Mouse (Mus musculus): ENCODE results near the gene Nol12.

Nol12 gene

DNA sequence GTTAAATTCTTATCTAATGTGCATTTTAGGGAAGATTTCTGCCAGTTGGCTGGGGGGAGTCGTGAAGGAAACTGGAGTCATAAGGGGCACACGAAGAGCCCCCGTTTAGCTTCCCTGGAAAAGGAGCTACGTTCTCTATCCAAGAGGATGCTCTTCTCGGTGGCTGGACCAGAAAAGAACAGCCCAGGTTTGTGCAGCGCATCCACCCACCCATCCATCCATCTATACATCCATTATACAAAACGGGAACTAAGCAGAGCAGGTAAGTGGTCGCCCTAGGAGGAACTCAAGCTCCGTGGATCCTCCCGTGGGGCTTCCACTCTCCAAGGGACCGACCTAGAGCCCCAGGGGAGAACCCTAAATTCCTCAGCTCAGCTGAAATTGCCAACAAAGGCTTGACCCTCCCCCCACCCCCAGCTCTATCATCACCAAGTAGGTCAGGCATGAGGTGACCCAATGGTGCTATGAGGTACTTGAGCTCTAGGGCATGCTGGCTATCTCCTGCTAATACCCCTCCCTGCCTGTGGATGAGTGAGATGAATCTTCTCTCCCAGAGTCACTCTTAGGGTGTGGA is 13.5 kb downstream of the Nol12 start:
- DNase-seq (ENCODE audit: low read depth, low spot score), result no peak

DNA sequence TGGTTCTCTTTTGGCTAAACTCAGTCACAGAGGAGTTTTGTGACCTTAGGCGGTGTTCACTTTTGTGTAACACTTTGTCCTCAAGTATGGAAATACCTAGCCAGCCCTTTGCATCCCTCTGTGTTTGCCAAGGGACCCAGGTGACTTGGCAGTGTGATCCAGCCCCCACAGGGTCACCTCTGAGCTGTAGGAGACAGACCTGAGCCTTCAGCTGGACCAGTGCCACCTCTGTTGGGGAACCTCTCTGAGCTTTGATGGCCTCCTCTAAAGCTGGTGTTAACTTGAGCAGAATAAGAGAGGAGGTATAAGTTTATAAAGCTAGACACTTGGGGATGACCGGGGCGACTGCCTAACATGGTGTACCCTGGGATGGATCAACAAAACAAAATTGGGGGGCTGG is 14.2 kb downstream of the Nol12 start:
- no peak for DNase-seq (ENCODE audit: low read depth, low spot score)

DNA sequence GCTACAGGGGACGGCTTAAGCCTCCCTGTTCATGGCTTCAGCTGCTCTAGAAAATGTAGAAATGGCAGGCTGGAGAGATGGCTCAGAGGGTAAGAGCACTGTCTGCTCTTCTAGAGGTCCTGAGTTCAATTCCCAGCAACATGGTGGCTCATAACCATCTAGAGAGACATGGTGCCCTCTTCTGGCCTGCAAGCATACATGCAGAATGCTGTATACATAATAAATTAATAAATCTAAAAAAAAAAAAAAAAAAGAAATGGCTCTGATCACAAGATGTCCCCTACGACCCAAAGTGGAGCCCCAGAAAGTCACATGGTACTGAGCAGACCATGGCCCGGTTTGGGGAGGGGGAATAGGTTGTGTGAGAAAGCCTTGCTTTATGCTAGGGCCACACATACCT is 20.9 kb downstream of the Nol12 start:
- no peak for DNase-seq (ENCODE audit: low read depth, low spot score)

DNA sequence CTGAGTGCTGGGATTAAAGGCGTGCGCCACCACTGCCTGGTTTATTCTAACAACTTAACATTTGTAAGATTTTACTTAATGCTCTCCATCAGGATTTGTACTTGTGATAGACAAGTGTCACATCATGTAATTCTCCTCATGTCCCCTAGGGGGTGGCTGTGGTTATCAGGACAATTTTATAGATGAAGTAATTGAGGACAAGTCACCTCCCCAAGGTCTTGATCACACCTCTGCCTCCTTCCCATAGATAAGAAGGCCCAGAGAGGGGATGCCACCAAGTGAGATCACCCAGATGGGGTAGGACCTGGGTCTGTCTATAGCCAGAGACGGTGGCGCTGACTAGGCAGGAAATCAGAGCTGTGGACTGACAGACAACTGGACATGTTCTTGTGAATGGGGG is 21.6 kb downstream of the Nol12 start:
- peak; percentile 62 for DNase-seq (ENCODE audit: low read depth, low spot score)

DNA sequence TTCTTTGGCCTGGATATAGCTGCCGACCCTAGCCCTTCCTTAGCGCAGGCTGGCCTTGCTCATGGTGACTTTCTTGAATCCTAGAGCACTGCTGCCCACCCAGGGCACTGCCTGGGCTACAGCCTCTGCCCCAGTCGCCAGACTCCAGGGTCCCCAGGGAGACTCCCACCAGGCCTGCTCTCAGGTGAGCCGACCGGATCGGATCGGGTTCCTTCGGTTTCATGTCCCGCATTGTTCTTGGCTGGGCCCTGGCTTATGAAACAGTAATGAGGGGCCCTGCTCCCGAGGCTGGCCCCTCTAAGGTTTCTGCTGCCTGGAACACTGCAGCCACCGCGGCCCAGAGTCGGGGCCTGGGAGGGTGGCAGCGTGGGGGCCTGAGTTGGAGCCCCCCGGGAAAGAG is 22.3 kb downstream of the Nol12 start:
- DNase-seq (ENCODE audit: low read depth, low spot score), result no peak

DNA sequence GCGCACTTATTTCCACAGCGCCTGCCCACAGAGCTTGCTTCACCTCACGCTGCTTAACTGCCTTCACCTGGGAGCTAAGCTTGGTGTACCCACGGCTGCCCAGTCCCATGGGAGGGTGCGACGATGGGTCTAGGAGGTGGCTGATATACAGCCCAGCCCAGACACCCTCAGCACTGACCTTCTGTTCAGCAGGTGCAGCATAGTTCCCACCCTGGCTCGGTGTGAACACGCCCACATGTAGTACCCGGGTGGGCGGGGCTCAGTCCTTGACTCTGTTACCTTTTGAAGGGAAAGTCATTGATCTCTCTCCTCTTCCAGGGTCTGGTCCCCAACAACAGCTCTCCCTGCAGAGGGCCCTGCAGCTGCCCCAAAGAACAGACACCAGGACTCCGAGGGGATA is 24.8 kb downstream of the Nol12 start:
- DNase-seq (ENCODE audit: low read depth, low spot score), result peak; percentile 25

DNA sequence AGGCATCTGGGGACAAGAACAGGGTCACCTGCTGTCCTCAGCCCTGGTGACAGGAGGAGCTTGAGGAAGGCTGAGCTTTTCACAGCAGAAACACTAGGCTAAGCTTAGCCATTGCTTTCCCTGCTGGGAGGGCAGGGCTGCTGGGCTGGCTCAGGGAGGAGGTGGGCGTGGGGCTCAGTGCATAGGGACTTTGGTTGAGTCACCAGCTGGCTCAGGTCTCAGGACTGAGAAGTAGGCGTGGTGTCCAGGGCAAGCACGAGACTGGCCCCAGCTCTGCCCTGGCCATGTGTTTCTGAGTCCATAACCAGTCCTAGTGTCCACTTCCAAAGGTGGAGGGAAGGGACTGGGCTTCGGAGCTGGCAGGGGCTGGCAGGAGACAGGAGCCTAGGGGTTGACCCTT is 25.4 kb downstream of the Nol12 start:
- no peak for DNase-seq (ENCODE audit: low read depth, low spot score)

DNA sequence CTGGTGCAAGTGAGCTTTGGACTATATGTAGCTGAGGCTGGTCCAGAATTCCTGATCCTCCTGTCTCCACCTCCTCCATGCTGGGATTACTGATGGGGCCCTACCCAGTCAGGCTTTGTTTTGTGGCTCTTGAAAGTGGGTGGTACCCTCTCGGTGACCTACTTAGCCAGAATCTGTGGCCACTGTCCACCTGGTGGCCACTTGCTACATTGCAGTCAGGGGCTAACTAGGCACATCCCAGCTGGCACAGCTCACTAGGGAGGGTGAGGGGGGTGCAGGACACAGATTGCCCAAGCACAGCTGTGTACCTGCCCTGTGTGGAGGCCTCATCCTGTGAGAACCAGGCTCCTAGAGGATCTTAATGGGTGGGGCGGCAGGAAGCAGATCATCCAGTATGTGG is 28.2 kb downstream of the Nol12 start:
- DNase-seq (ENCODE audit: low read depth, low spot score), result peak; percentile 75

DNA sequence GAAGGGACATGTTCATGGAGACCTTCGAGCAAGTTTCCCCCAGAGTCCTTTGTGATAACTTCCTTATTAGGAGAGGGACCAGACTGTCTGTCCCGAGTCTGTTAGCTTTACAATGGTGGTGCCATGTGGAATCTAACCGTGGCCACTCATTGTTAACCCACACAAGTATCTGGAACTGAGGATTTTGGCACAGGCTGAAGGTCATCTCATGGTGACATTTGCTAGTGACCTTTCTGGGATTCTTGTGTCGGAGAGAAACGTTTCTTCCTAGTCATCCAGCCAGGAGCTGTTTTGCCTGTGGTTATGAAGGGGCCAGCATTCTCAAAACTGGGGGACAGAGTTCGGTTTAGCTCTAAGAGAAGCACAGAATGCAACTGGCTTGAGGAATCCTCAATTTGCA is 36.9 kb downstream of the Nol12 start:
- DNase-seq (ENCODE audit: low read depth, low spot score), result no peak

DNA sequence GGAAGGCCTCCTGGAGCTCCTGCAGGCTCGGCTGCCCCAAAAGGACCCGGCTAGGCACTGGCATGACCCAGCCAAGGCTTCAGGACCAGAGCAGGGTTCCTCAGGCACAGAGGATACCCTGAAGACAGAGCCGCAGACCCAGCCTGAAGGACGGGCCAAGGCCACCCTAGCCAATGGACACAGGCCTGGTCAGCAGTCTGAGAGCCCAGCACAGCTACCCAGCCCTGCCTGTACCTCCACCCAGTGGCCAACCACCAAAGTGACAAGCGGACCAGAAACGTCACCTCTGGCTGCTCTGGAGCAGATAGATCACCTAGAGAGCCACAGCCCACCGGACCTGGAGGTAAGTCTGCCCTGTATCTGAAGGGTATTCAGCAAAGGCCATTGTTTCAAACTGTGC is 39.2 kb downstream of the Nol12 start:
- DNase-seq (ENCODE audit: low read depth, low spot score), result no peak

DNA sequence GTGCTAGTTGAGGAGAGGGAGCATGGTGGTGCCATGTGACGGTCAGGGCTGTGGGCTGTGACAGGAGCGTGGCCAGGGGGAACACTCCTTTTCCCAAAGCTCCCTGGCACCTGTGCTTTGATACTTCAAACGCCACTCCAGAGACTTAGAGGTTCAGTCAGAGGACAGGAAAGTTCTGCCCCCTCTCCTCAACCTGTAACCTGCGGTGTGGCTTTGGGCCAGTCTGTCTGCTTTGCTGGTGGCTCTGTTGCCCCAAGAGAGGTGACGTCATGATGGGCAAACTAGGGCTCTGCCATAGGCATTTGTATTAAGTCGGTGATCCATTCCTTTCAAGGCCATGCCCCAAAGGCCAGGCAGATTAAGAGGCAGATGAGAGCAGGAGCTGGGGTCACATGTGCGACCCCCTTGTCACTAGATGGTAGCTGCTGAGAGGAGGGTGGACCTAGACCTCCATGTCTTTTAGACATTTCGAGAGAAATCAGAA is 43.0 kb downstream of the Nol12 start:
- no peak for DNase-seq (ENCODE audit: low read depth, low spot score)

DNA sequence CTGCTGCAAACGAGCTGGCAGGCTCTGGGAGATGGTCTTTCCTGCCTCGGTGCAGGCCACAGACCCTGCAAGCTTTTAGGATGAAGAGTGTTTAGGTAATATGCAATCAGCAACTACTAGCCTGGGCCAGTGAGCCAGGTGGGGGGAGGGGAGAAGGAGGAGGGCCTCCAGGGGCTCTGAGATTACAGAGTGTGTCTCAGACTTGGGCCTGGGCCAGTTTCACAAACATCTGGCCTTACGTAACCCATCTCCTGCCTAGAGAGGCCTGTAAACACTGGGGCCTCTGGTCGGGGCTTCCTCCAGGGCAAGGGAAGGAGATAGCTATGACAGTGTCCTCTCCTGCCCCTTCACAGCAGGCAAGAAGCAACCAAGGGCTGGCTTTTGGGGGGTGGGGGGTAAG is 44.1 kb downstream of the Nol12 start:
- DNase-seq (ENCODE audit: low read depth, low spot score), result no peak

DNA sequence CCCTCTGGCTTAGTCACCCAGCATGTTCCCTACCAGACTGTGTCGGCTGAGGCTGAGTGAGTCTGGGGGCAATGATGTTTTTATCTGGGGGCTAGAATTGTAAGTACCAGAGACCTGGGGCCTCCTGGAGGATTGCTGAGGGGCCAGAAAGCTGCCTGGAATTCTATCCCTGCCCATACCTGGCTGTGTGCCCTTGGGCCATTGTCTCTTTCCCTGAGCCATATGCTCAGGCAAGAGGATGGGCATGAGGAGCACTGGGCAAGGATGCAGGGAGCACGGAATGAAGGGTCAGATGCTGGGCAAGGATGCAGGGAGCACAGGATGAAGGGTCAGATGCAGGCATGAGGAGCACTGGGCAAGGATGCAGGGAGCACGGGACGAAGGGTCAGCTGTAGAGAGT is 45.4 kb downstream of the Nol12 start:
- DNase-seq (ENCODE audit: low read depth, low spot score), result no peak

DNA sequence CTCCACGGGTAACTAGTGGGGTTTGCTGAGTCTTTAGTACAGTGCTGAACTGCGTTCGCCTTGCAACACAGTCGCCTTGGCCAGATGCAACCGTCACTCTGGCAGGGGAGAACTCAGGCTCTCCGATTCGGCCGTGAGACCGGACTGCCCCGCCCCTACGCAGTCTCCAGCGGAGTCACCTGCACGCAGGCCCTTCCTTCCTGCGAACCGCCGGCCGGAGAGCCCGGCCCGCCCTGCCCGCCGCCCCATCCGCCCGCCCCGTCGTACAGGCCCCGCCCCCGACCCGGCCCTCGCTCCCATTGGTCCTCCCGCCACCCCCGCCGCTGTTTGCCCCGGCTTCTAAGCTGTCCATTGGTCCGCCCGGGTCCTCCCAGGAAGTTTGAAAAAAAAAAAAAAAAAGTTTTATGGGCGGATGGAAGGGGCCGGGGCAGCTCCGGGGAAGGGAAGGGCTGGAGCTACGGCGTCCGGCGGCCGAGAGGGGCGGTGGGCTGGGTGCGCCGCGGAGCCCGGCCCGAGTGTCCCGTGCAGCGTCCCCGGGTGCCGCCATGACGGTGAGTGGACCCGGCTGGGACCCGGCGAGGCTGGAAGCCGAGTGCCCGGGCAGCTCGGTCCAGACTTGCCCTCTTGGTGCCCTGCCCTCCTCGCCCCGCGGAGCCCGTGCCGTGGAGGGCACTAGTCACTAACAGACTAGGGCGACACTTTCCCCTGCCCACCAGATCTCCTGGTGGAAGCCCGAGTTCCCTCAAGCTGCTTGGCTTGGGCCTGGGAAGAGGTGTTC is 48.1 kb downstream of the Nol12 start:
- peak; percentile 88 for DNase-seq (ENCODE audit: low read depth, low spot score)

DNA sequence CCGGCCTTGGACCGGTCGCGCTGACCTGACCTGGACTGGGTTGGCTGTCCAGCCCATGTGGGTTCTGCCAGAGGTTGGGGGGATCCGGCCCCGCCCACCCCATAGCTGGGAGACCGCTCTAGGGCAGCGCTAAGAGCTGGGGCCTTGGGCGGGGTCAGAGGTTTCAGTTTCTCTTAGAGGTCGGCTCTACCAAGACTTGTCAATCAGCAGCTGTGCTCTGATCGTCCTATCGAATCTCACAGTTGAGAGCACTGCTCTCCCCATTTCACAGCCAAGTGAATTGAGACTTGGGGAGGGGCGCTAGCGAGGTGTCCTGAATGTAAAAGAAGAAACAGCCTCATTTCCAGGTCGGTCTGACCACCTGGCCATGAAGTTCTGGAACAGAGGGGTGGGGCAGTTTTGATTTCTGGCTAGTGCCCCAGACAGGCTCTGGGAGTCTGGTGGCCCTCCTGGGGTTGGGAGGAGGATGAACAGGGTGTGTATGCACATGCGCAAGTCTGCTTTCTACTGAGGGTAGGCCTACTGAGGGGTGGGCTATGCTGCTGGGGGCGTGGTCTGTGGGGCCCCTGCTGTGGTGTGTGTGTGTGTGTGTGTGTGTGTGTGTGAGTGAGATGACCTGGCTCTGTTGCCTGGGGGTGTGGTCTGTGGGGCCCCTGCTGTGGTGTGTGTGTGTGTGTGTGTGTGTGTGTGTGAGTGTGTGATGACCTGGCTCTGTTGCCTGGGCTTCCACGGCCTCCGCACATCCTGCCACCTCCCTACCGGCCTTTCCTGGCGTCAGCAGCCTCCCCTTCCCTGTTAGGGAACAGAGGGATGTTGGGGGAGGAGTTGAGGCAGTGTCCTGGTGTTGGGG is 48.9 kb downstream of the Nol12 start:
- peak; percentile 92 for DNase-seq (ENCODE audit: low read depth, low spot score)

DNA sequence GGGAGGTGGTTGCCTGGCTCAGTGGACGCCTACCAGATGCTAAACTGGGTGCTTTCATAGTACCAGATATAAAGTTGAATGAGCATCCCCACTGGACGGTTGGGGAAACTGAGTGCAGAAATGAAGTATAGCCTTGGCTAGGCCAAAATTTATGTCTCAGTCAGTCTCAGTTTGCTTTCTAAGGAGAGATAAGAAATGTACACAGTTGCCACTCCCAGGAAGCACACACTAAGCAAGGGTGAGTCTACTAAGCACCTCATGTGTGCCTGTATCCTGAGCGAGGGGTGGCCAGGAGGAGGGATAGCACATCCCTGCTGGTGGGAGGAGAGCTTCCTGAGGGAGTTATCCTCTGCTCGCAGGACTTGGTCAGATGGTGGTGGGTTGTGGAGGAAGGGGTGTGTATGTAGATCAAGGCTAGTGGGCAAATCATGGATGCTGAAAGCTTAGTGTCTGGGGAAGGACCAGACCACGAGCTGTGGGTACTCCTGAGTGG is 49.6 kb downstream of the Nol12 start:
- no peak for DNase-seq (ENCODE audit: low read depth, low spot score)

DNA sequence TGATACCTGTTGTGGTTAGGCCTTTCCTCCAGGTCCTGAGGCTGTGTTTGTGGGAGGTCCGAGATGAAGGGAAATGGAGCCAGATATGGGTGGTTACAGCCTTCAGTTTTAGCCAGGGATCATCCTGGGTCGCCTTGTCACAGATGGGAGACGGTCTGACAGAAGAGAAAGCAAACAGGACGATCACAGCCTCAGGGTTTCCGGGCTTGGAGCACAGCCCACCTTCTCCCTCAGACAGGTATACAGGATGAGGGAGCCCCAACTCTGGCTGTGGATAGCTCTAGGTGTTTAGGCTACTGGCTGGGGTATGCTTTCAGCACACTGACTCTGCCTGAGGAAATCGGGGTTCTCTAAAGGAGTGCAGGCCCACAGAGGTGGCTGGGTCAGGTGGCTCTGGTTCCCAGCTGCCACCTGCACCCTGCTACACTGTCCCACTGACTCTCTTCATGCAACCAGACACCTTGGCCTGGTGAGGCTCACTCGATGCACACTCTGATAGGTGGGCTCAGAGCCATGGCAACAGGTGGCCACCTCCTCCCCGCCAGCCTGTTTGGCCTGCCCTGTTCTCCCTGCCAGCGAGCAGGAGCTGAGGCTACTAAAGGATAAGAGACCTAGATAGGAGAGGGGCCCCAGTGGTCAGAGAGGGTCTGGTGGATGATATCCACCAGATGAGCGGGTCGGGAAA is 51.9 kb downstream of the Nol12 start:
- no peak for DNase-seq (ENCODE audit: low read depth, low spot score)

DNA sequence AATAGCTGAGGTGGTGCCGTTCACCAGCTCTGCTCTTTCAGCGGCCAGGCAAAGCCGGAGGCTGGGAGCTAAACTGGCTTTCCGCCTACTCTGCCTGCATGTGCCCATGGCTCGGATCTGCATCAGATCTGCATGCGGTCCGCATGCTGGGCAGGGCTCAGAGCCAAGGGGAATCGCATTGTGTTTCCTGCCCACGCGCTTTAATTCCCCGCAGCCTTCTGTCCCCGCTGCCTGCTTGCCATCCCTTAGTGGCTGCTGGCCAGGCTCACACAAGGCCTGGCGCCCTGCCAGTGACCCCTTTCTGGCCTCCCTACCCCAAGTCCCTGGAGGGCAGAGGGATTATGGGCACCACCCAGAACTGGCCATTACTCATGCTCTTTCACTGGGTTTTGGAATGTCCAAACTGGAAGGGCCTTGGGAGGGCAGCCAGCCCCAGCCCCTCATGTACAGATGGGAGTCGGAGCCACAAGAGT is 53.8 kb downstream of the Nol12 start:
- no peak for DNase-seq (ENCODE audit: low read depth, low spot score)

DNA sequence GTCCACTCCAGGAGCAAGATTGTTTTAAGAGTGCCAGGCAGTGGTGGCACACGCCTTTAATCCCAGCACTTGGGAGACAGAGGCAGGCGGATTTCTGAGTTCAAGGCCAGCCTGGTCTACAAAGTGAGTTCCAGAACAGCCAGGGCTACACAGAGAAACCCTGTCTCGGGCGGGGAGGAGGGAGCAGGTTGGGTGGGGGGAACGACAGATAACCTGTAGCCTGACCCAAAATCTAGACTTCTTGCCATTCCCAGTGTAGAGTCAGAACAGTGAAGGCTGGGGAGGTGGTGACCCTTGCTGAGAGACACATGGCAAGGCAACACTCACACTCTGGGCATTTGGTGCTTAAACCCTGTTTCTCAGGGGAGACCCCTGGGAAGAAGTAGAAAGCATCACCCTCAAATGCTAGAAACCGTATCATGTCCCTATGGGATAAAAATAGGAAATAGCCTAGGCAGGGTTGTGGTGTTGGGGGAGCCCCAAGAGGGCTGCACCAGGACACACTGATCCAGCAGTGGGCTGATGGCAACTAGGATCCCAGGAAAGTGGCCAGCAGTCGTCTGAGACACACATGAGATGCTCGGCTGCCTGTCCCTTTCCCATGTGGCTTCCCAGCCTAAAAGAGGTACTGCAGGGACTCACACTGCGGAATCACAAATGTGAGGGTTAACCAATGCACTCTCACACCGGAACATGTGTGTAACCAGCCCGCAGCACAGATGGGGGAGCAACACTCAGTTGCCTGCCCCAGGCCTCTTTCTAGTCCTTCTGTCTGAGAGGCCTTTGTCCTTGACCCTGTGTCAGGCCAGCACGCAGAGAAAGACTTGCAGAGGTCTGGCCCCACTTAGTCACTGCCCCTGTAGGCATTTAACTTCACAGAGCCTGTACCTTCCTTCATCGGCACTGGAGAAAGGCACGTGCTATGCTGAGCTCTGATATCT is 54.7 kb downstream of the Nol12 start:
- DNase-seq (ENCODE audit: low read depth, low spot score), result no peak

DNA sequence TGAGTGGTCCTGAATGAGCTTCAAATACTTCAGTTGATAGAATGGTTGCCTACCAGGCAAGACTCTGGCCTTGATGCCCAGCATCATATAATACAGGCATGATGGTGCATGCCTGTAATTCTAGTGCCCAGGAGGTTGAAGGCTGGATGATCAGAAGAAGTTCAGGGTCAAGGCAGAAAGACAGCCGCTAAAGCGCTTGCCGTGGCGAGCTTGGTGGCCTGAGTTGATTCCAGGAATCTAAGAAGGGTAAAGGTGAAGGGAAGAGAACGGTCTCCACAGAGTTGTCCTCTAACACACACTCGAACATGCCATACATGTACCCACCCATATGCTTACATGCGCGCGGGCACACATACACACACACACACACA is 55.3 kb downstream of the Nol12 start:
- no peak for DNase-seq (ENCODE audit: low read depth, low spot score)

Measured in ES-CJ7 (cell line).